Mouse (Mus musculus): Measurements from ENCODE around the gene Bicdl2.
A peak's percentile ranks its signal among the peaks of the same experiment; 100 is the strongest.

Gene Bicdl2

GRCm38 (mm10) chr17:23660117-23660875 lies at the start of gene Bicdl2:
TSS of gene Bicdl2 (plus strand) at chr17:23660506.
- DNase-seq (ENCODE audit: low spot score in 2 of 2) = no peak

GRCm38 (mm10) chr17:23617087-23617486 lies 43.2 kb upstream of the Bicdl2 start:
- DNase-seq (ENCODE audit: low spot score in 2 of 2) = no peak

GRCm38 (mm10) chr17:23620351-23620750 lies 40.0 kb upstream of the Bicdl2 start:
- DNase-seq (ENCODE audit: low spot score in 2 of 2) = no peak

GRCm38 (mm10) chr17:23627813-23628212 lies 32.5 kb upstream of the Bicdl2 start:
- DNase-seq (ENCODE audit: low spot score in 2 of 2) = no peak

DNA sequence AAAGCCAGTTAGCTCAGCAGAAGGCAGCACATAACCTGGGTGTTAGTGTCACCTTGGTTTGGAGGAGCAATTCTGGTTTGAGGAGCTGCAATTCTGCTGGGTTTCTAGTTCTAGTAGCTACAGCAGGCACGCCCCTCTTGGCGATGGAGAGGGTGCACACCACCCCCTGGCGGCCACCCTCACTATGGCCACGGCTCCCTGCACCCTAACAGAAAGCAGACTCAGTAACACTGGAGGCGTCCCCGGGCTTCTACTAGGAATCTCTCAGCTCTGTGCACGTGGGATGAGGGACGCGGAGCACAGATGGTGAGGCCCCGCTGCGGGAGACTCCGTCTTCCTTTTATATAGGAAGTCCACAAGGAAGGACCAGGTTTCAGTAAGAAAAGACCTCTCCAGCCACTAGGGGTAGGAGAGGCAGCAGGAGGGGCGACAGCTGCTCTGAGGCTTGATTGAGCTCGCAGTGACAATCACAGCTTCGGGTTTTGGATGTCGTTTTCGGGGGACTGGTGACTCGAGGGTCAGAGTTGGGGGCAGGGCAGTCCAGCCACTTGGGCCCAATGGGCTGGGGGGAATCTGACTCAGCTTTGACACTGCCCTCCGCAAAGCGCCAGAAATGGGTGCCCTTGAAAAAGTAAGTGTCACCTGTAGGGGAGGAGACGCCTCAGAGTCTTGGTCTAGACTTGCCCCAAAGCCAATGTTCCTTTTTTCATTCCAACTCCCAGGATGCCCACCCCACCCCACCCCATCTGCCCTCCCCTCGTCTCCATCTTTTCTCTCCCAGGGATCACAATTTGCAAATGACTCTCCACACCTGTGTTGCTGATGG lies 29.9 kb upstream of the Bicdl2 start:
- peak; percentile 87 to 90 for DNase-seq (ENCODE audit: low spot score in 2 of 2)

GRCm38 (mm10) chr17:23631241-23631640 lies 29.1 kb upstream of the Bicdl2 start:
- DNase-seq (ENCODE audit: low spot score in 2 of 2) = no peak

DNA sequence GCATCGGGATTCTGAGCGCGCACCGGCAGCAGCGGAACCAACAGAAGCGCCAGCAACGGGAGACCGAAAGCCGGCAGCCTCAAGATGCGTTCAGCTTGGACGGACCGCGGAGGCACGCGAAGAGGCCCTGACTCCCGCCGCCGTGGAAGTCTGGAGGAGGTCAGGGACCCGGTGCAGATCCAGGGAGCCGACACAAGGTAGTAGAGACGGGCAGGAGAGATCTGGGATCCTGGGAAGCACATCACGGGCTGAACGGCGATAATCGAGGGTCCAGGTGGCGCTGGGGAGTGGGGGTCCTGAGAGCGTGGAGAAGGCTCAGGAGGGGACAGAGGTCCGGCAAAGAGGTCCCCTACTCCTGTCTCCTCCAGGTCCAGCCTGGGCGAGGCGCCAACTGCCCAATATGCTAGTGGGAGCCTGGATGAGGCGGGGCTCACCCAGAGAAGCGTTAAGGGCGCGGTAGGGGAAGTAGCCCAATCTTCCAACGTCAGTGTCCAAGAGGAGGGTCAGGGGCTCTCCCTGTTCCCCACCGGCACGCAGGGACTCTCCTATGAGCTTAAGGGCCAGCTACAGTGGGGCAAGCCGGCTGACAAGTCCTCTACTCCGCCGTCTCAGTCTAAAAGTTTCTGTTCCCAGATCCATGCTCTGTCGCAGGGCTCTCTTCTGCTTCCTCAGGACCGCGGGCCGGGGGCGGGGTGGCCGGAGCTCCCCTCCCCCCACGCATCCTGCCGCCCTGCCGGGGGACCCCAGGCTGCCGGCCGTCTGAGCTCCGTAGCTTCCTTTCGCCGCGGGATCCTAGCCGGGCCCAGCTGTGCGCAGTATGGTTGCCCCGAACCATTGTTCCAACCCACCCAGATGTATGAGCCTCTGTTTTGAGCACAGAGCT lies 15.5 kb upstream of the Bicdl2 start, which contains the start of gene Mmp25:
Gene Mmp25 (minus strand): TSS at position 665 of the 883 bp plus-strand sequence.
- no peak for DNase-seq (ENCODE audit: low spot score in 2 of 2)

- no peak for DNase-seq (ENCODE audit: low spot score in 2 of 2)
Observed at GRCm38 (mm10) chr17:23645894-23646293, 14.4 kb upstream of the Bicdl2 start.

GRCm38 (mm10) chr17:23651363-23651762 lies 8.9 kb upstream of the Bicdl2 start:
- no peak for DNase-seq (ENCODE audit: low spot score in 2 of 2)

DNA sequence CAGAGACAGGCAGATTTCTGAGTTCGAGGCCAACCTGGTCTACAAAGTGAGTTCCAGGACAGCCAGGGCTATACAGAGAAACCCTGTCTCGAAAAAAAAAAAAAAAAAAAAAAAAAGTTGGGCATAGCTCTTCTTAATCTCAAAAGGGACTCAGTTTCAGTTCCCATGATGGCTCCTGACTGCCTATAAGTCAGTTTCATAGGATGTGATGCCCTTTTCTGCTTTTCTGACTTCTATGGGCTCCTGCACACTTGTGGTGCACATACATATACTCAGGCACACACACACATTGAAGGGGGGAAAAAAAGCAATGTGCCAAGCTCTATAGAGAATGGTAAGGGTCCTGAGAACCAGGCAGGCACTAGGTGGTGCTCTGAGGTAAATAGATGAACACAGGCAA lies 7.0 kb upstream of the Bicdl2 start:
- DNase-seq (ENCODE audit: low spot score in 2 of 2) = no peak

DNA sequence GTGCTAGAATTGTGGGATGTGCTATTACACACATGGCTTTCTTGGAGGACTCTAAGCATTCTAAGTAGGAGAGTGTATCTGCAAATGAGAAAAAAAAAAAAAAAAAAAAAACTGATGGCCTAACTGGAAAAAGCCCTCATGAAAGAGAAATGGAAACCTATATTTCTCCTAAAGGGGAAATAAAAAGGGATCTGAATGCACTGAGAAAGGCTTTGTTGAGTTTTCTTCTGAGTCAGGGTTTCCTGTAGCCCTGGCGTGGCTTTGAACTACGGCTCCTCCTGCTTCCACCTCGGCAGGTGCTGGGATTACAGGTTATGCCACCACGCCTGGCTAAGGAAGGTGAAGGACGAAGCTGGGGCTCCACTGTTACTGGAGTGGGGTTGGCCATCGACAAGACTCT lies 6.3 kb upstream of the Bicdl2 start:
- DNase-seq (ENCODE audit: low spot score in 2 of 2) = no peak

- DNase-seq (ENCODE audit: low spot score in 2 of 2) = no peak
Observed at GRCm38 (mm10) chr17:23654410-23654809, 5.9 kb upstream of the Bicdl2 start.

- DNase-seq (ENCODE audit: low spot score in 2 of 2) = no peak
Observed at GRCm38 (mm10) chr17:23658450-23658849, 1.9 kb upstream of the Bicdl2 start.

- no peak for DNase-seq (ENCODE audit: low spot score in 2 of 2)
Observed at GRCm38 (mm10) chr17:23660876-23661200, 532 bp downstream of the Bicdl2 start.

DNA sequence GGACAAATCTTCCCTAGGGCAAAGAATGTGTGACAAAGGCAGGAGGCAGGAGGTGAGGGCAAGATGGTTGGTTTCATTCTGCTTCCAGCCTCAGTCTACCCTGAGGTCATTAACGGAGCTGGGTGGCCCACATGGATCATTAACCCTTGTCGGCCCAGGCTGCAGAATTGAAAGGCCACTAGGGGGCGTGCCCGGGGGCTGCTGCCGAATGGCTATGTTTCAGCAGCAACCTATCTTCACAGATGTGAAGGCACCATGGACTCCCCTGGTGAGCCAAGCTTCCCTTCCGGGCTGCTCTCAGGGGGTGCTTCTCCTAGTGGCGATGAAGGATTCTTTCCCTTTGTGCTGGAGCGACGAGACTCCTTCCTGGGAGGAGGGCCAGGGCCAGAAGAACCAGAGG lies 1.2 kb downstream of the Bicdl2 start:
- no peak for DNase-seq (ENCODE audit: low spot score in 2 of 2)

DNA sequence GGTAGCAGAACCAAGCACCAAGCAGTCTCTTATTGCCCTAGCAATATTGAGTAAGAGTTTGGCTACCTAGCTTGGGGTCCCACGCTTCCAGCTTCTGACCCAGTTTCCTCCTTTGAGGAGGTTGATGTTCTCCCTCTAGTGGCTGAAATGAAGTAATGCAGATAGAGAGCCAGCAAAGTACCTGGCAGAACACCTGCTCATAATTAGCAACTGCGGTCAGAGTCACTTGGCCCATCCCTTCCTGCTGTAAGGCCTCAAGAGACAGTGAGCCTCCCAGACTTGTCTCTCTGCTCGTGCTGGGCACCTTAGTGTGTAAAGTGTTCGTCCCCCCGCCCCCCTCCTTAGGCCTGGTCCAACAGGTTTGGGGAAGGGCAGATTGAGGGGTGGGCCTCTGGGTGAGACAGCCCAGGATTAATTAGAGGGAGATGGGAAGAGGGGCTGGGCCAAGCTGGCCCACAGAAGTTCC lies 4.3 kb downstream of the Bicdl2 start:
- DNase-seq (ENCODE audit: low spot score in 2 of 2) = no peak

GRCm38 (mm10) chr17:23665511-23665910 lies 5.2 kb downstream of the Bicdl2 start:
- DNase-seq (ENCODE audit: low spot score in 2 of 2) = no peak

GRCm38 (mm10) chr17:23670516-23671074 lies 10.3 kb downstream of the Bicdl2 start:
- no peak for DNase-seq (ENCODE audit: low spot score in 2 of 2)

GRCm38 (mm10) chr17:23671519-23671918 lies 11.2 kb downstream of the Bicdl2 start:
- DNase-seq (ENCODE audit: low spot score in 2 of 2) = no peak

DNA sequence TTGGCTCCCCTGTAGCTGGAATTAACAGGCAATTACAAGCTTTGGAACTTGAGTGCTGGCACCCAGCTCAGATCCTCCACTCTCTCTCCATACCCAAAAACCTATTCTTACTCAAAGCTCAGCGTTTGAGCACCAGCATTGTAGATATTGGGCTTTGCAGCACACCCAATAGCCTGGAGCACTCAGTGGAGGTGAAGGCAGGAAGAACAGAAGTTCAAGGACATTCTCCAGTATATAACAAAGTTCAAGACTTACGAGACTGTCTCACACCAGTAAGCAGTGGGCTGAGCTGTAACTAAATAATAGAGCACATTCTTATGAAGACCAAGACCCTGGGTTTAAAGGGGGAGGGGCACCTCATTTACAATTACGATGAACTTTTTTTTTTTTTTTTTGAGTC lies 12.5 kb downstream of the Bicdl2 start:
- no peak for DNase-seq (ENCODE audit: low spot score in 2 of 2)

- DNase-seq (ENCODE audit: low spot score in 2 of 2) = peak; percentile 92 to 96
Observed at GRCm38 (mm10) chr17:23673424-23674073, 13.2 kb downstream of the Bicdl2 start, which contains the start of the genes Hcfc1r1 and Thoc6. TSS of gene Hcfc1r1 (plus strand) at chr17:23673596. TSS of gene Thoc6 (minus strand) at chr17:23673882.
